Mouse (Mus musculus) E14TG2a.4 (cell line): ENCODE measurements around the gene Ctdsp1.

Source experiments
- H3K27me3 ChIP-seq: 2 replicates; pipeline ENCODE4 v1.6.1; 2014; ENCODE audit warnings: low read length, control low read depth; ENCODE audit not compliant: insufficient read depth
- H3K36me3 ChIP-seq: 2 replicates; pipeline ENCODE4 v1.6.1; 2014; ENCODE audit warnings: low read length, control low read depth; ENCODE audit not compliant: insufficient read depth
- H3K4me1 ChIP-seq: replicated peaks from 2 replicates; pipeline ENCODE4 v1.6.1; 2014; ENCODE audit warnings: low read depth, low read length, control low read depth
- H3K4me3 ChIP-seq: replicated peaks from 2 replicates; pipeline ENCODE4 v1.5.1; 2014; ENCODE audit warnings: mild to moderate bottlenecking, low read length
- H3K9me3 ChIP-seq: 2 replicates; pipeline ENCODE4 v1.6.1; 2014; ENCODE audit warnings: low read length, control low read depth
- CTCF ChIP-seq: conservative IDR thresholded peaks from 2 replicates; pipeline ENCODE4 v1.5.1; 2014; ENCODE audit warnings: low read length
- NANOG ChIP-seq: IDR thresholded peaks from 2 replicates; pipeline ENCODE4 v1.6.1; 2014; ENCODE audit warnings: borderline replicate concordance, low read length, mixed read lengths
- POU5F1 ChIP-seq: IDR thresholded peaks from 2 replicates; pipeline ENCODE4 v1.6.1; 2014; ENCODE audit warnings: low read length, borderline replicate concordance

Ctdsp1 gene

DNA sequence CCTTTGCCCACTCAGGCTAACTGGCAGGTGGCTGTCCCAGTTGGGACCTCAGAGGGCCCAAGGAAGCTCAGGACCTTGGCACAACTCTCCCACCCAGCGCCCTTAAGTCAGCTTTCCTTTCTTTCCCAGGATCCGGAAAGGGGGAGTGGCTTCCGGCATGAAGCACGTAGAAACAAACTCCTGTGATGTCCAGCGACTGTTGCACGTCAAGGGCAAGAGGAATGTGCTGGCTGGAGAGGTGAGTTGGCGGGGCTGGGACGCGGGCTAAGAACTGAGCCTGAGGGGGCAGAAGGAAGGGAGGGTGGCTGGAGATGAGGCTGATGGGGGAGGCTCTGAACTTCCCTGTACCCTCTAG lies 28.1 kb downstream of the Ctdsp1 start:
- peaks cover 47% of the 10 kb centered on the region for H3K4me1 ChIP-seq
- TF ChIP-seq CTCF, result no peak
- TF ChIP-seq NANOG, result no peak
- TF ChIP-seq POU5F1, result no peak
- H3K9me3 ChIP-seq, result no peaks in the 10 kb centered on the region
- H3K36me3 ChIP-seq, result no peaks in the 10 kb centered on the region
- peaks cover 22% of the 10 kb centered on the region for H3K27me3 ChIP-seq
- peak overlapping the region; percentile 54 for H3K4me3 ChIP-seq

DNA sequence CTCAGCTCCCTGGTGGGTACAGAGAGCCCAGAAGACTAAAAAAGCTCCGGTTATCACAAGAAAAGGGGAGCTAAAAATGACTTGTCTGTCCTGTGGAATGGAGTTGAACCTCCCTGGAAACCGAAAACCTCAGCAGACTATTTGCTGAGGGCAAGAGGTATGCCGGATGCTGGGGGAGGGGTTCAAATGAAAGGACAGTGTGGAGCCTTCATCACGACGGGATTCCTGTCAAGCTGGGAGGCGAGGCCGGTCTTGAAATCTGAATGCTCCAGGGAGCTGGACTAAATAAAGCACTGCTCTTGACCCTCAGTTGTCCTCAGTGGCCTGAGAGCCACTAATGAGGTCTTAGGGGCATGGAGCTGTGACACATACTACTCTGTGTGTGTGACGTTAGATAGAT lies 31.8 kb downstream of the Ctdsp1 start:
- Histone ChIP-seq H3K4me3 (no peak overlapping the region), H3K36me3 (no peaks in the 10 kb centered on the region), H3K27me3 (peaks cover 37% of the 10 kb centered on the region), H3K9me3 (no peaks in the 10 kb centered on the region), H3K4me1 (peaks cover 35% of the 10 kb centered on the region)
- no peak for TF ChIP-seq CTCF
- no peak for TF ChIP-seq POU5F1

DNA sequence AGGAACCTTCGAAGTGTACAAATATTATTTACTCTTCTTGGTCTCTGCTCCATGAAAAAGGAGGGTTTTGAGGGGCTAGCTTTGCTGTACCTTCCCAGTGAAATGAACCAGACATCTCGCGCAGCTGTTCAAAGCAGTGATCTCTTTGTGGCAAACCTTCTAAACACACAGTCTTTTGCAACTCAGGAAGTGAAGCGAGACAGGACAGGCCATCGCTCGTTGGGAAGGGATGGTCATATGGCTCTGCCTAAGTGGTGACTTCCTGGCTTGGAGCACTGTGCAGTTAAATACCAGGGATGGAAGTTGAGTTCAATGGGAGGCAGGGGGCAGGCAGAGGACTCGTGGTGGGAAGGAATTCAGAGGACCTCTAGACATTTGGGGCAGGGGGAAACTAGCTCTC lies 34.5 kb downstream of the Ctdsp1 start:
- Histone ChIP-seq H3K27me3 (peaks cover 28% of the 10 kb centered on the region), H3K4me3 (no peak overlapping the region), H3K4me1 (peaks cover 28% of the 10 kb centered on the region), H3K36me3 (no peaks in the 10 kb centered on the region), H3K9me3 (no peaks in the 10 kb centered on the region)
- TF ChIP-seq POU5F1 (no peak), CTCF (no peak), NANOG (no peak)

DNA sequence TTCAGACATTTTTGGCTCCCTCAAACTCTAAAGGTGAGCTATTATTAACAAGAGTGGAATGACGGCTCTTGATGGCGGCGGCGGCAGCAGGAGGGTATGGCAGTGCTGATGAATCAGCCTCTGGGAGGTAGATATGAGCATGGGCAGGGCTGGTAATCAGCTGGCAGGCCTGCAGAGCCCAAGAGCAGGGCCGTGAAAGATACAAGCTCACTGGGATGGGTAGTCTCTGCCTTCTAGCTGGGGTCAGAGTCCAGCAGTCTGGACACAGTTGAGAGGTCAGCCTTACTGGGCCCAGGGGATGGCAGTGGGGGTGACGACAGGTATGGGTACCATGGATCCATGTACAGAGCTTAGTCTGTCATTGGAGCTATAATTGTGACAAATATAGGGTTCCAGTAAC lies 41.9 kb downstream of the Ctdsp1 start:
- H3K36me3 ChIP-seq, result peaks cover 48% of the 10 kb centered on the region
- H3K9me3 ChIP-seq, result no peaks in the 10 kb centered on the region
- no peak for TF ChIP-seq NANOG
- no peak for TF ChIP-seq POU5F1
- TF ChIP-seq CTCF, result no peak
- H3K27me3 ChIP-seq, result no peaks in the 10 kb centered on the region
- H3K4me1 ChIP-seq, result peaks cover 15% of the 10 kb centered on the region
- H3K4me3 ChIP-seq, result no peak overlapping the region

- Histone ChIP-seq H3K4me1 (peaks cover 8% of the 10 kb centered on the region; the same call in 1 of the 2 replicates), H3K36me3 (peaks cover 62% of the 10 kb centered on the region), H3K9me3 (no peaks in the 10 kb centered on the region), H3K4me3 (no peak overlapping the region), H3K27me3 (no peaks in the 10 kb centered on the region)
- TF ChIP-seq NANOG, result no peak
- no peak for TF ChIP-seq CTCF
- no peak for TF ChIP-seq POU5F1
Measured at GRCm38 (mm10) chr1:74434596-74434995, 43.3 kb downstream of the Ctdsp1 start.

GRCm38 (mm10) chr1:74435563-74435962 lies 44.3 kb downstream of the Ctdsp1 start:
- H3K9me3 ChIP-seq, result no peaks in the 10 kb centered on the region
- TF ChIP-seq POU5F1 (no peak), NANOG (no peak), CTCF (no peak)

GRCm38 (mm10) chr1:74437702-74438427 lies 46.6 kb downstream of the Ctdsp1 start:
- Histone ChIP-seq H3K4me3 (no peak overlapping the region), H3K36me3 (peaks cover 89% of the 10 kb centered on the region), H3K27me3 (no peaks in the 10 kb centered on the region), H3K4me1 (peaks cover 3% of the 10 kb centered on the region; the same call in 1 of the 2 replicates), H3K9me3 (no peaks in the 10 kb centered on the region)
- no peak for TF ChIP-seq NANOG
- no peak for TF ChIP-seq CTCF
- no peak for TF ChIP-seq POU5F1

More at GRCm38 (mm10) chr1:74435563-74435962, 44.3 kb downstream of the Ctdsp1 start:
- Histone ChIP-seq H3K4me1 (peaks cover 3% of the 10 kb centered on the region; the same call in 1 of the 2 replicates), H3K36me3 (peaks cover 72% of the 10 kb centered on the region), H3K27me3 (no peaks in the 10 kb centered on the region), H3K4me3 (no peak overlapping the region)

GRCm38 (mm10) chr1:74439166-74439876 lies 48.0 kb downstream of the Ctdsp1 start:
- Histone ChIP-seq H3K4me1 (peaks cover 3% of the 10 kb centered on the region; the same call in 1 of the 2 replicates), H3K36me3 (peaks cover 90% of the 10 kb centered on the region), H3K27me3 (no peaks in the 10 kb centered on the region), H3K9me3 (no peaks in the 10 kb centered on the region), H3K4me3 (no peak overlapping the region)
- TF ChIP-seq CTCF, result no peak
- no peak for TF ChIP-seq NANOG
- TF ChIP-seq POU5F1, result no peak
